Mouse (Mus musculus) hindbrain, embryonic 14.5 days (tissue): ENCODE data around the gene Crybb1. TPM values are rescaled to one million over a fixed set of nuclear protein-coding genes. Genes with fewer than 3 reads are reported as not detected.

Experiments
- ATAC-seq: fragments of 200-750 bp; cut with Nextera tagmentation; 2 replicates; pipeline ENCODE4 v1.8.0; 2017; ENCODE audit warnings: moderate number of reproducible peaks, mild to moderate bottlenecking, moderate TSS enrichment, moderate library complexity; ENCODE audit not compliant: low FRiP score
- DNase-seq: peaks from one replicate; pipeline ENCODE4 v3.0.0-alpha.2; 2015; ENCODE audit warnings: low spot score
- H3K27ac ChIP-seq: fragments of 300-500 bp; sonication (generic); 2 replicates; pipeline ENCODE4 v1.5.1; 2014; ENCODE audit warnings: mild to moderate bottlenecking, moderate library complexity
- H3K27me3 ChIP-seq: fragments of 300-500 bp; sonication (generic); 2 replicates; pipeline ENCODE4 v1.6.1; 2014; ENCODE audit warnings: mild to moderate bottlenecking, low read length, mixed read lengths; ENCODE audit not compliant: control insufficient read depth, insufficient read depth
- H3K36me3 ChIP-seq: fragments of 300-500 bp; sonication (generic); replicated peaks from 2 replicates; pipeline ENCODE4 v1.6.1; 2014; ENCODE audit not compliant: control insufficient read depth, insufficient read depth
- H3K4me1 ChIP-seq: fragments of 300-500 bp; sonication (generic); replicated peaks from 2 replicates; pipeline ENCODE4 v1.6.1; 2014; ENCODE audit warnings: antibody characterized with exemption, low read length, mixed read lengths; ENCODE audit not compliant: control insufficient read depth, insufficient read depth
- H3K4me2 ChIP-seq: fragments of 300-500 bp; sonication (generic); replicated peaks from 2 replicates; pipeline ENCODE4 v1.6.1; 2014; ENCODE audit warnings: mild to moderate bottlenecking, moderate library complexity
- H3K4me3 ChIP-seq: fragments of 300-500 bp; sonication (generic); replicated peaks from 2 replicates; pipeline ENCODE4 v1.5.1; 2014; ENCODE audit warnings: mild to moderate bottlenecking, low read length
- H3K9ac ChIP-seq: fragments of 300-500 bp; sonication (generic); 2 replicates; pipeline ENCODE4 v1.6.1; 2014
- H3K9me3 ChIP-seq: fragments of 300-500 bp; sonication (generic); 2 replicates; pipeline ENCODE4 v1.6.1; 2016; ENCODE audit warnings: low read length; ENCODE audit not compliant: control insufficient read depth
- WGBS: fragments of 180-500 bp; shearing (Covaris S2); extraction: QIAGEN DNeasy Blood & Tissue Kit; methylation state at CpG from one replicate; pipeline ENCODE4 v1.1.7; 2014; 5-methylcytosine and 5-hydroxymethylcytosine counted together
- polyA plus RNA-seq: library from polyadenylated mRNA; unstranded; fragments of >200 nt; fragmentation: Nextera tagmentation; extraction: Ambion mirVana; gene quantifications from 2 replicates; pipeline ENCODE4 v1.2.1, GENCODE M21; 2014

Crybb1 gene
- polyA plus RNA-seq, 1 experiment from 2014 or later, result 3.9 TPM

DNA sequence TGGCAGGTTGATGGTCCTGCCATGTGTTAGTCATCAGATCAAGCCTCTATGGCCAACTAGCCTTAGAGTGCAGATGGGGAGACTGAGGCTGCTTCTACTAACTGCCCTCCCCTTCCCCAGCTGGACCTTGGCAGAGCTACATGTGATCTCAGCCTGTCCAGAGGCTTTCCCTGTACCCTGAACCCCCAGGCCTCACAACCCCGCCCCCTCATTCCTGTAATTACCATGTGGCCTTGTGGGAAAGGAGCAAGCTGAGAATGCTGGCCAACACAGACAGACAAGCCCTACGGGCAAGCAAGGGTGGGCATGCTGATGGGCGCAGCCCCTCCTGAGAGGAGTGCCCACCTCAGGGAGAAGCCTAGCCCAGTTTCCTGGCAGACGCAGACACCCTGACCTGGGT lies 39.1 kb downstream of the Crybb1 start:
- peaks cover 11% of the 10 kb centered on the region; the same call in 1 of the 2 replicates for H3K4me1 ChIP-seq
- no peaks in the 10 kb centered on the region for H3K9me3 ChIP-seq
- no peak overlapping the region for H3K9ac ChIP-seq
- H3K4me3 ChIP-seq, result no peak overlapping the region
- ATAC-seq (no peak), DNase-seq (no peak)
- H3K36me3 ChIP-seq, result no peaks in the 10 kb centered on the region
- H3K4me2 ChIP-seq, result no peak overlapping the region
- no peak overlapping the region for H3K27ac ChIP-seq
- H3K27me3 ChIP-seq, result no peaks in the 10 kb centered on the region
- WGBS, result 64% methylated on average over 4 of the region's 4 CpGs

- H3K9ac ChIP-seq, result no peak overlapping the region
- WGBS, result 30% methylated on average over 8 of the region's 8 CpGs
- H3K4me1 ChIP-seq, result peaks cover 11% of the 10 kb centered on the region; the same call in 1 of the 2 replicates
These were observed 39.5 kb downstream of the Crybb1 start for GRCm38 (mm10) chr5:112295162-112295561.

DNA sequence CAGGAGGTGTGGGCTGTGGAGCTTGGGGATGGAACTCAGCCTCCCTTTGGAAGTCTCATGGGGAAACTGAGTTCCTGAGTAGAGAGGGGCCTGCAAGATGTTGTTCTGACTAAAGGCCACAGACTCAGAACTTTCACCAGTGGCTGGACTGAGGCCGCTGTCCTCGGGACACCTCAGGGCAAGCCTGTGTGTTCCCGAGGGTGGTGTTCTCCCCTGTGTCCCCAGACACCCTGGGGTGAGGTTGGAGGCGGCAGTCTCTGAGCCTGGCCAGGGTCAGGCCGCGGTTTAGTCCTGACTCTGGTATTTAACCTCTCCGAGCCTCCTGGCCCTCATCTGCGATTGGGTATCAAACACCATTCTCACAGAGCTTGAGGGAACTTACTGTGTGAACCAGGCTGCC lies 39.9 kb downstream of the Crybb1 start:
- WGBS, result 54% methylated on average over 8 of the region's 8 CpGs
- ATAC-seq (no peak), DNase-seq (no peak)
- no peaks in the 10 kb centered on the region for H3K36me3 ChIP-seq
- no peak overlapping the region for H3K4me2 ChIP-seq
- peaks cover 11% of the 10 kb centered on the region; the same call in 1 of the 2 replicates for H3K4me1 ChIP-seq
- no peak overlapping the region for H3K27ac ChIP-seq
- H3K27me3 ChIP-seq, result no peaks in the 10 kb centered on the region
- H3K4me3 ChIP-seq, result no peak overlapping the region
- no peaks in the 10 kb centered on the region for H3K9me3 ChIP-seq
- no peak overlapping the region for H3K9ac ChIP-seq

More at GRCm38 (mm10) chr5:112295162-112295561, 39.5 kb downstream of the Crybb1 start:
- ATAC-seq (no peak), DNase-seq (no peak)
- Histone ChIP-seq H3K4me2 (no peak overlapping the region), H3K4me3 (no peak overlapping the region), H3K36me3 (no peaks in the 10 kb centered on the region), H3K27ac (no peak overlapping the region), H3K9me3 (no peaks in the 10 kb centered on the region), H3K27me3 (no peaks in the 10 kb centered on the region)

DNA sequence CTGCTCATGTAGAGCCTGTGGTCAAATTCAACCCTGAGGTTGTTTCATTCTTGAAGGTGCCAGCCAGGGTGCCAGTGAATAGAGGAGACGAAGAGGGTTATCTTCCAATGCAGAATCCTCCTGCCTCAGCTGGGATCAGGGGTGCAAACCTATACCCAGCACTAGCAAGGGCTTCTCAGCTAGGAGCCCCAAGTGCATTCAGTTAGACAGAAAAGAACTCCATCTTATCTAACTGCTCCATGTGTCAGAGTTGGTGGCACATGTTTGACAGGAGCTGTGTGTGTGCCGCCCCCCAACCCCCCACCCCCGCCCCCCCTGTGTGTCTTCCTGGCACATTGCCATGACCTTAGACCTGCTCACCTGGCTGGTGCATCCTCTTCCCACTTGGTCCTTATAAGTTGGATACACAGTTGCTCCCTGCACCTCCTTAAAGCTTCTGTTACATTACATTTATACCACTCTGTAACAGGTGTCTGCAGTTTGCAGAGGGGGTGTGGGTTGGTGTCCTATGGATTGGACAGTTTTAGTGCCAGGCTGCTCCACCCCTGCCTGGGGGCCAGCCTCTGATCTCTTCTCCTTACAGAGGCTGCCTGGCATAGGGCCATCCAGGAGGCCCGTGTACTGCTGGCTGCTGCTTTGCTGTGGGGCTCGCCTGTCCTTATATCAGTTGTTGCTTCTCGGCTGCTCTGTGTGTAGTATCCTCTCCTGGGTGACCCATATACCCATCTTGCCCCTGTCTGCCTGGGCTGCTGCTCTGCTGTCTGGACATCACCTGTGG lies 41.0 kb downstream of the Crybb1 start:
- H3K36me3 ChIP-seq, result no peaks in the 10 kb centered on the region
- no peaks in the 10 kb centered on the region for H3K9me3 ChIP-seq
- no peak overlapping the region for H3K4me2 ChIP-seq
- H3K9ac ChIP-seq, result no peak overlapping the region
- no peak for ATAC-seq
- no peaks in the 10 kb centered on the region for H3K27me3 ChIP-seq
- H3K4me3 ChIP-seq, result no peak overlapping the region
- DNase-seq, result no peak
- H3K4me1 ChIP-seq, result peaks cover 11% of the 10 kb centered on the region; the same call in 1 of the 2 replicates
- 75% methylated on average over 6 of the region's 6 CpGs for WGBS
- H3K27ac ChIP-seq, result peak overlapping the region; percentile 14; the same call in 1 of the 2 replicates

GRCm38 (mm10) chr5:112297257-112297656 lies 41.6 kb downstream of the Crybb1 start:
- ATAC-seq (no peak), DNase-seq (no peak)
- H3K4me2 ChIP-seq, result no peak overlapping the region
- H3K9me3 ChIP-seq, result no peaks in the 10 kb centered on the region
- no peak overlapping the region for H3K9ac ChIP-seq
- H3K27me3 ChIP-seq, result no peaks in the 10 kb centered on the region
- no peaks in the 10 kb centered on the region for H3K36me3 ChIP-seq
- no peak overlapping the region for H3K4me3 ChIP-seq
- peaks cover 11% of the 10 kb centered on the region; the same call in 1 of the 2 replicates for H3K4me1 ChIP-seq
- WGBS, result 77% methylated on average over 2 of the region's 2 CpGs
- H3K27ac ChIP-seq, result peak overlapping the region; percentile 14; the same call in 1 of the 2 replicates

GRCm38 (mm10) chr5:112298226-112298988 lies 42.8 kb downstream of the Crybb1 start:
- 91% methylated on average over 12 of the region's 12 CpGs for WGBS
- ATAC-seq, result no peak
- H3K27ac ChIP-seq, result no peak overlapping the region
- no peak overlapping the region for H3K4me2 ChIP-seq
- no peaks in the 10 kb centered on the region for H3K36me3 ChIP-seq
- H3K9me3 ChIP-seq, result no peaks in the 10 kb centered on the region
- H3K4me3 ChIP-seq, result no peak overlapping the region
- no peak overlapping the region for H3K9ac ChIP-seq
- H3K4me1 ChIP-seq, result peaks cover 11% of the 10 kb centered on the region; the same call in 1 of the 2 replicates
- DNase-seq, result no peak
- no peaks in the 10 kb centered on the region for H3K27me3 ChIP-seq

- no peak overlapping the region for H3K4me3 ChIP-seq
- DNase-seq (no peak), ATAC-seq (no peak)
- no peaks in the 10 kb centered on the region for H3K27me3 ChIP-seq
- H3K9me3 ChIP-seq, result no peaks in the 10 kb centered on the region
- H3K27ac ChIP-seq, result no peak overlapping the region
- H3K36me3 ChIP-seq, result no peaks in the 10 kb centered on the region
- H3K4me2 ChIP-seq, result no peak overlapping the region
- no peak overlapping the region for H3K9ac ChIP-seq
- WGBS, result 85% methylated on average over 4 of the region's 4 CpGs
- H3K4me1 ChIP-seq, result peaks cover 11% of the 10 kb centered on the region; the same call in 1 of the 2 replicates
These were observed 43.8 kb downstream of the Crybb1 start for GRCm38 (mm10) chr5:112299399-112299798.

DNA sequence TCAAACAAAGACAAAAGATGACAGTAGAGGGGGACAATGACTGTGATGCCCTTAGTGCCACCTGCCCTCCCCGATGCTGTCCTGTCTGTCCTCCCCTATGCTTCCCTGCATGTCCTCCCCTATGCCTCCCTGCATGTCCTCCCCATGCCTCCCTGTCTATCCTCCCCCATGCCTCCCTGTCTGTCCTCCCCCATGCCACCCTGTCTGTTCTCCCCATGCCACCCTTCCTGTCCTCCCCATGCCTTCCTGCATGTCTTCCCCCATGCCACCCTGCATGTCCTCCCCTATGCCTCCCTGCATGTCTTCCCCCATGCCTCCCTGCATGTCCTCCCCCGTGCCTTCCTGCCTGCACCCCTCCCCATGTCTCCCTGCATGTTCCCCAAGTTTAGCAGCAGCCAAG lies 44.5 kb downstream of the Crybb1 start:
- 79% methylated on average over 2 of the region's 2 CpGs for WGBS
- H3K4me1 ChIP-seq, result 0 out of 2 replicates have a peak, but pooled peaks cover 6% of the 10 kb centered on the region
- no peak for DNase-seq

DNA sequence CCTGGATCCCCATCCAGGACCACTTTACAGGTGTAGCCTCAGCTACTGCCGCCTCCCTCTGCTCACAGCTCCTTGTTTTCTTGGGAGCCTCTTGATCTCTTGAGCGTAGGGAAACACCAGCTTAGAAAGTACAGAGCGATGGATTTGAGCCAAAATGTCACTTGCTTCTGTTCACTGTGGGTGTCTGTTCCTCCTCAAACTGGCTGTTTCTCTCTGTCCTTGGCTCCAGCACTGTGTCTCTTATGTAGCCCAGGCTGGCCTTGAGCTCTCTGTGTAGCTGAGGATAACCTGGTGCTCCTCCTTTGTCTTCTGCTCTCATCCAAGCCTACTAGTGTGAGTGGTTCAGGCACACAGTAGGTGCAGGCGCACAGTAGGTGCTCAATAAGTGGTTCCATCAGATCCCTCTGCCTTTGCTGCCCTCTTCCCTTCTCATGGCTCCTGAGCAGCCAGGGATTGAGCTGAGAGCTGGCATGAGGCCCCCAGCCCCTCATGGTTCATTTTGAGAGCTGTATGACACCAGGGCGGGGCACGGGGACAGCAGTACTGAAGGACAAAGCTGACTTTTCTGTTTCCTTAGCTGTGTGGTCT lies 45.2 kb downstream of the Crybb1 start:
- no peaks in the 10 kb centered on the region for H3K9me3 ChIP-seq
- H3K4me3 ChIP-seq, result no peak overlapping the region
- DNase-seq (no peak), ATAC-seq (no peak)
- no peak overlapping the region for H3K9ac ChIP-seq
- no peaks in the 10 kb centered on the region for H3K27me3 ChIP-seq
- no peak overlapping the region for H3K27ac ChIP-seq
- no peaks in the 10 kb centered on the region for H3K36me3 ChIP-seq
- WGBS, result 89% methylated on average over 6 of the region's 6 CpGs
- 0 out of 2 replicates have a peak, but pooled peaks cover 2% of the 10 kb centered on the region for H3K4me1 ChIP-seq
- H3K4me2 ChIP-seq, result no peak overlapping the region

More for the DNA sequence above, 44.5 kb downstream of the Crybb1 start:
- Histone ChIP-seq H3K4me3 (no peak overlapping the region), H3K27me3 (no peaks in the 10 kb centered on the region), H3K9ac (no peak overlapping the region), H3K9me3 (no peaks in the 10 kb centered on the region), H3K36me3 (no peaks in the 10 kb centered on the region), H3K4me2 (no peak overlapping the region), H3K27ac (no peak overlapping the region)
- ATAC-seq, result no peak
